Mouse (Mus musculus) layer of hippocampus, adult 8-10 months (tissue): ENCODE data around the gene Bace2. TPM values are rescaled to one million over a fixed set of nuclear protein-coding genes. Genes with fewer than 3 reads are reported as not detected.

Source experiments
- DNase-seq, 2 experiments: peaks; one replicate each; pipeline ENCODE4 v3.0.0; 2022; ENCODE audit warnings: low spot score in 2 of 2
- total RNA-seq, 4 experiments: library from RNA; stranded (reverse); gene quantifications; 2 replicates each; pipeline ENCODE4 v1.2.4; 2022

Gene Bace2
- 10 to 100 TPM in 1 of 4 experiments, 1 to 10 TPM in 3; 5.4 to 10.4 (median 8.3) TPM for total RNA-seq

GRCm38 (mm10) chr16:97356499-97357187, at the start of gene Bace2:
Gene Bace2, plus strand, starts transcription at chr16:97356742.
- peak in 1 of 2 experiments; percentile 24 for DNase-seq

DNA sequence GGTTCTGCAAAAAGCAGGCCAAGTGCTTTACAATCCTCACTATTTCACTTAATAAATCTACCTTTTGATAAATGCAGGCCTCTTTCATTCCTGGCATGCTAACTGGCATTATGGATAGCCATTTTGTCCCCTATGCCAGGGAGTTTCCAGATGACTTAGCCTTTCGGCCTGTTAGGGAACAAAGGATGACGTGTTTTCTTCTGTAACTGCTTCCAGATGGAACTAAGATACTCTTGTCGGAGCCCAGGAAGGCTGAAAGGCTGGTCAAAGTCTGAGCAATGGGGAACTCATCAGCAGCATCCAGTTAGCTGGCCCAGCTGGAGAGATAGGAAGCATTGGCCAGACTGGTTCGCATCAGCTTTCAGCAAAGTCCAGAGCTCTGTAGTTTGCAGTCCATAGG, 48.9 kb upstream of the Bace2 start:
- no peak for DNase-seq

DNA sequence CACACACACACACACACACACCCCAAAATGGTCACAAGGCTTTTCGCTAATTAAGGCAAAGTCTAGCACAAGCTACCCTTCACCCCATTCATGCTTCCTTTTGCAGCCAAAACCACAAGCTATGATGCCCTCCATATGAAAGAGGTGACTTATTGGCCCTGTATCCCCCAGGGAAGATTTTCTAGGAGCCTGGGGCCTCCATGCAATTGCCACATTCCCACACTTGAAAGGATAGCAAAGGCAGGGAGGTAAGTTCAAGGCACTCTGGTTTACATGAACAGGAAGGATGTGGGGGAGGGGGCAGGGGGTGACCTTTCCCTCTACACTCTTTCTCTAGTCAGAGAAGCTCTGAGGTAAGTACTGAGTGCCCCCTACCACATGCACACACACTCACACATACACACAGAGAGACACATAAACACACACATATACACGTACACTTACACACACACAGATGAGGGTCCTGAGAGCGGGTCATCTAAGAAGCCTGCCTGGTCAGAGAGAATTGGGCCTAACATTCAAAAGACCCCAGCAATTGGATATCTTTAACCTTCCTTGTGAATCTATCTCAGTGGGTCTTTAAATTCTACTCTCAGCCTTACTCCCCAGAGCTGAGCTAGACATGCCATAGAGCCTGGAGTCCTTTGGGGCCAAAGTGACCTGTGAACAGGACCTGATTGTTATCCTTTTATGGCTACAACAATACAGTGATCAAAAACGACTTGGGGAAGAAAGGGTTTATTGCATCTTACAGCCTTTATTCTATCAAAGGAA, 46.6 kb upstream of the Bace2 start:
- no peak for DNase-seq

DNA sequence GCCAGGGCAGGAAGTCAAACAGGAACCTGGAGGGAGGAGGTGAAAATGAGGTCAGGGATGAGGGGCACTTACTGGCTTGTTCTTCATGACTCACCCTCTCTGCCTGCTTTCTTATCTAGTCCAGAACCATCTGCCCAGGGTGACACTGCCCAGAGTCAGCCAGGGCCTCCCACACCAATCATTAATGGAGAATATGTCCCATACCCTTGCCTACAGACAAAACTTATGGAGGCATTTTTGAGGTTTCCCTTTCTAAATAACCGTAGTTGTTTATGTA, 46.0 kb upstream of the Bace2 start:
- no peak for DNase-seq

- peak; percentile 44 to 89 for DNase-seq
Measured at GRCm38 (mm10) chr16:97312960-97313686, 43.4 kb upstream of the Bace2 start.

DNA sequence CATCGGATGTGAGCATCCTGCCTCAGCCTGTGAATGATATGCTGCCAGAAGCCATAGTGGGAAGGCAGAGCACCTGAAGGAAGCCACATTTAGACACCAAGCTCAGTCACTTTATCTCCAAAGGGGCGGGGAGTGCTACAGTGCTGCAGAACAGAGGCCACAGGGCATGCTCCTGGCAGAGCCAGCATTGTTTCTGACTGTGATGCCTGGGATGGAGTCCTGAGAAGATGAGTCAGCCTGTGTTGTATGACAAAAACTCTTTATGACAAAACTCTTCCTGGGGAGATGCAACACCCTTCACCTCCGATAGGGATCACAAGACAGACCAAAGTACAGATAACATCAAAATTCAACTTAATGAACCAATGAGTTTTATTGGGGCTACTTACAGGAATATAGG, 35.0 kb upstream of the Bace2 start:
- DNase-seq: no peak

GRCm38 (mm10) chr16:97322604-97323003, 33.9 kb upstream of the Bace2 start:
- DNase-seq: peak in 1 of 2 experiments; percentile 34

DNA sequence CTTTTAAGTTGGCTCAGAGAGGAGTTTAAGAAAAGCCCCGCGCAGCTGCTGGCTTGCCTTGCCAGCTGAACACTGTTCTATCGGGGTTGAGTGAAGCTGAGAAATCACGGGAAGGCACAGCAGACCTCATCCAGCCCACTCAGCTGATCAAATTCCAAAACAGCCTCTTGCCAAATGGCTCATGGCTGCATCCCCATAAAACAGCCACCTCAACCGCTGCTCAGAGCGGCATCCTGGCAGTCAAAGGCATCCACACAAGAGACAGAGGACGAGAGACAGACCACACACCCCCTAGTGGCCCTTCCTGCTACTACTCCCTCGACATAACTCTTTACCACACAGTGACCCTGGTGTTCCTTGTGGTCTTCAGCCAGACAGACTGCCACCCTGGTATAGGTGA, 30.6 kb upstream of the Bace2 start:
- peak; percentile 56 to 72 for DNase-seq

GRCm38 (mm10) chr16:97328602-97329001, 27.9 kb upstream of the Bace2 start:
- DNase-seq: no peak

DNA sequence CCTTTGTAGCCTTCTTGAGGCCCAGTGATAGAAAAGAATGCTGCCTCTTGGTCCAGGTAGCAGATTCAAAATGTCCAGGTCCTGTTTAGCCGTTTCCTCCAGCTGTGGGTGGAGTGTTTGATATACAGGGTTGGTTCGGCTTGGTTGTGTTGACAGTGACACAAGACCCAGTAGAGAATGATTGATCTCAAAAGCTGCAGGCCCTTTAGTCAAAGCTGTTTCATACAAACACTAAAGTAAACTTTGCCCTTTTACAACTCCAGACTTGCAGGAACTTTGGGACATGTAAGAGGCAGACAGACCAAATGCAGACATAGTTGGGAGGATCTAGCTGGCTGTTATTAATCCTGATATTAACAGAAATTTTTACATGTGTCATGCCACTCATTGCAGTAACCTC, 3.5 kb upstream of the Bace2 start:
- no peak for DNase-seq

GRCm38 (mm10) chr16:97354632-97355031, 1.9 kb upstream of the Bace2 start:
- DNase-seq: no peak

- DNase-seq: peak in 1 of 2 experiments; percentile 26
Measured at GRCm38 (mm10) chr16:97357188-97357821, 763 bp downstream of the Bace2 start.

GRCm38 (mm10) chr16:97362231-97362888, 5.8 kb downstream of the Bace2 start:
- DNase-seq: no peak

DNA sequence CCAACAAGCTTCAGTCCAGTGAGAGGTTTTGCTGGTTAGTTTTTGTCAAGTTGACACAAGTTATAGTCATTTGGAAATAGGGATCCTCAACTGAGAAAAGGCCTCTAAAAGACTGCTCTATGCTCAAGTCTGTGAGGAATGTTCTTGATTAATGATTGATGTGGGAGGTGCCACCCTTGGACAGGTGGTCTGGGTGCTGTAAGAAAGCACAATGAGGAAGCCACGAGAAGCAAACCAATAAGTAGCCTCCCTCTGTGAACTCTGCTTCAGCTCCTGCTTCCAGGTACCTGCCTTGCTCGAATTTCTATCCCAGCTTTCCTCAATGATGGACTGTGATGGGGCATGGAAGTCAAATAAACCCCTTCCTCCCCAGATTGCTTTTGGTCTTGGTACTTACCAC, 9.6 kb downstream of the Bace2 start:
- DNase-seq: no peak

DNA sequence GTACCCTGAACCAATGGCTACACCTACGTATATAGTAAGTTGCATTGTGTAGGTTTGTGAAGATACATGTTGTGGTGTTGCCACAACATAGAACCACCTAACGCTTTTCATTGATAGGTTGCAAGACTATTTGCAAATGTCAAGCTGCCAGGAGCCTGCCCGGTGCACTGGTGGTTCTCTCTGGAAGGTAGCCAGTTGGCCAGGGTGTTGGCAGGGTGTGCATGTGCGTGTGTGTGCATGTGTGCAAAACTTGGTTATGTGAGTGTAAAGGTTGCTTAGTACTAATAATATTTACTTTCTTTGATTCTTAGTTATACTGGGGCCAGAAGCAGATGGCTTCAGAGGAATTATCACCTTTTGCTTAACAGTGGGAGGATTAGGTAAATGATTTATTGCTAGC, 13.7 kb downstream of the Bace2 start:
- no peak for DNase-seq

- no peak for DNase-seq
Measured at GRCm38 (mm10) chr16:97387955-97388354, 31.4 kb downstream of the Bace2 start.

GRCm38 (mm10) chr16:97391289-97391688, 34.7 kb downstream of the Bace2 start:
- no peak for DNase-seq

DNA sequence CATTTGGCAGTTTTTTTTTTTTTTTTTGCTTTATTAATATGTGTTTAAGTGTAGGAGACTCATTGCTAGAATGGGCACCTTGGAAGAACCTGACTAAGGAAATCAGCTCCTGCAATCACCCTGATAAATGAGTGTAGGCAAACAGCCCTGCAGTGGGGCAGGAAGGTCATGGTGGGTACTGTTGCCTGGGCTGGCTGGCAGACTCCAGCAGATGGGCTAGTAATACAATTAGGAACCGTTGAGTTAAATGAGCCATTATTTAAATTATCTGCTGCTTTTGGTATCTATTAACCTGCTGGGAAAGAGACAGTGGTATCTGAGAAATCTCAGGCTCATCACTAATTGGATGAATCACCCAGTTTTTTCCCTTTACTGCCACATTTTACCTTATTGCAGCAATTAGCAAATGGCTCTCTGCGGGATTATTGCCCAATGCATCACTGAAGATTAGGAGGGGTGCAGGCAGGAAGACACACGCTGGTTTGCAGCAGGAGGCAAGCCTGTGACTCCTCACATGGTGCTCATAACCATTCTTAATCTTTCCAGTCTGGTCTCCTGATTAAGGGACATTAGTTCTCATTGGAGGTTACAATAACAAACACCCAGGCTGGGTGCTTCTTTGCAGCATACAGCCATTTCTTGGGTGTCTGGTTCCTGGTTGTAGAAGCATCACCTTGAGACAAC, 35.3 kb downstream of the Bace2 start:
- DNase-seq: no peak

- no peak for DNase-seq
Measured at GRCm38 (mm10) chr16:97396436-97396835, 39.9 kb downstream of the Bace2 start.

DNA sequence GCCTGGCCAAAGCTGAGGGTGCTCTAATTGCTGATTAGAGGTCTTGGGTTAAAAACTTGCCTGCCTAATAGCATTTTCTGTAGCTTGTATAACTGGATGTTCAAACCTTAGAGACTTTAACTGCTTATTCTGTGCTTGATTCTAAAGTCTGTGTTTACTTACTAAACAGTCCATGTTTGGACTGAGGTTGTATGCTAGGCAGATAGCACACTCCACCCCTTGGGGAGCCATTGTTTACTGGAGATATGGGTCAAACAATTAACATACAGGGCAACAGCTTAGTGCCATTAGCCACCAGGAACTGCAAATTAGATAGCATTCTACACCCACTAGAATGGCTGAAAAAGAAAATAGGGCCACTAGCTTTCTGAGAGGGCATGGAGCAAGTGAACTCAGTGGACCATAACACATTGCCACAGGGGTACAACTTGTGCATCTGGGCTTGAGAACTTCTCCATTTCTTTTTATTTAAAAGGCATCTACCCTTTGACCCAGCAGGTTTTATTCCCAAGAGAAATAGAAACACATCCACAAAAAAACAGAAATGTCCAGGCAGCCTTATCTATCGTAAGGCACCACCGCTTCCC, 41.5 kb downstream of the Bace2 start:
- DNase-seq: no peak
